Mouse (Mus musculus) lung, postnatal 0 days (tissue): ENCODE data around the gene Rnf149. TPM values are rescaled to one million over a fixed set of nuclear protein-coding genes. Genes with fewer than 3 reads are reported as not detected.

ENCODE experiments used
- ATAC-seq: fragments of 200-750 bp; cut with Nextera tagmentation; 2 replicates; pipeline ENCODE4 v1.8.0; 2017; ENCODE audit warnings: moderate library complexity
- DNase-seq: peaks from one replicate; pipeline ENCODE4 v3.0.0-alpha.2; 2016; ENCODE audit warnings: low spot score
- H3K27ac ChIP-seq: fragments of 300-500 bp; sonication (generic); 2 replicates; pipeline ENCODE4 v1.5.1; 2014; ENCODE audit warnings: antibody characterized with exemption, mild to moderate bottlenecking, low read length, mixed read lengths
- H3K27me3 ChIP-seq: fragments of 300-500 bp; sonication (generic); replicated peaks from 2 replicates; pipeline ENCODE4 v1.6.1; 2014; ENCODE audit warnings: low read length, mixed read lengths; ENCODE audit not compliant: insufficient read depth
- H3K36me3 ChIP-seq: fragments of 300-500 bp; sonication (generic); 2 replicates; pipeline ENCODE4 v1.6.1; 2014; ENCODE audit warnings: low read length, mixed read lengths; ENCODE audit not compliant: insufficient read depth
- H3K4me1 ChIP-seq: fragments of 300-500 bp; sonication (generic); 2 replicates; pipeline ENCODE4 v1.6.1; 2014; ENCODE audit warnings: antibody characterized with exemption, low read depth, low read length, mixed read lengths; ENCODE audit not compliant: insufficient read depth
- H3K4me2 ChIP-seq: fragments of 300-500 bp; sonication (generic); replicated peaks from 2 replicates; pipeline ENCODE4 v1.6.1; 2014; ENCODE audit warnings: low read depth, mild to moderate bottlenecking, low read length, moderate library complexity, mixed read lengths
- H3K4me3 ChIP-seq: fragments of 300-500 bp; sonication (generic); 2 replicates; pipeline ENCODE4 v1.5.1; 2014; ENCODE audit warnings: low read depth, low read length
- H3K9ac ChIP-seq: fragments of 300-500 bp; sonication (generic); replicated peaks from 2 replicates; pipeline ENCODE4 v1.6.1; 2014; ENCODE audit warnings: low read depth, mild to moderate bottlenecking
- H3K9me3 ChIP-seq: fragments of 300-500 bp; sonication (generic); 2 replicates; pipeline ENCODE4 v1.6.1; 2016; ENCODE audit warnings: low read length, mixed read lengths
- CTCF ChIP-seq: IDR thresholded peaks from 2 replicates; pipeline ENCODE4 v1.5.1; 2016; ENCODE audit warnings: antibody characterized with exemption, mild to moderate bottlenecking
- EP300 ChIP-seq: IDR thresholded peaks from 2 replicates; pipeline ENCODE4 v1.6.1; 2016; ENCODE audit warnings: antibody characterized with exemption, mild to moderate bottlenecking, control low read depth
- WGBS: fragments of 180-500 bp; shearing (Covaris S2); extraction: QIAGEN DNeasy Blood & Tissue Kit; methylation state at CpG from one replicate; pipeline ENCODE4 v1.1.7; 2014; 5-methylcytosine and 5-hydroxymethylcytosine counted together
- polyA plus RNA-seq: library from polyadenylated mRNA; unstranded; fragments of >200 nt; fragmentation: Nextera tagmentation; extraction: Ambion mirVana; gene quantifications from 2 replicates; pipeline ENCODE4 v1.2.1, GENCODE M21; 2015

Rnf149 gene
- polyA plus RNA-seq, 1 experiment from 2014 or later: 25.1 TPM

- H3K36me3 ChIP-seq: no peaks in the 10 kb centered on the region; the same call in 1 of the 2 replicates
Measured at GRCm38 (mm10) chr1:39568079-39568478, 9.1 kb downstream of the Rnf149 start.

GRCm38 (mm10) chr1:39564603-39565002 is 12.6 kb downstream of the Rnf149 start:
- 59% methylated on average over 3 of the region's 3 CpGs for WGBS
- peaks cover 3% of the 10 kb centered on the region; the same call in 1 of the 2 replicates for H3K36me3 ChIP-seq
- DNase-seq (no peak), ATAC-seq (no peak)
- H3K9me3 ChIP-seq: no peaks in the 10 kb centered on the region
- no peaks in the 10 kb centered on the region for H3K27me3 ChIP-seq
- TF ChIP-seq EP300: no peak
- no peak for TF ChIP-seq CTCF
- no peak overlapping the region for H3K4me2 ChIP-seq
- no peak overlapping the region for H3K27ac ChIP-seq
- H3K9ac ChIP-seq: no peak overlapping the region
- H3K4me1 ChIP-seq: no peaks in the 10 kb centered on the region
- H3K4me3 ChIP-seq: no peak overlapping the region

More at GRCm38 (mm10) chr1:39568079-39568478, 9.1 kb downstream of the Rnf149 start:
- Histone ChIP-seq H3K4me1 (no peaks in the 10 kb centered on the region), H3K27ac (no peak overlapping the region), H3K4me3 (no peak overlapping the region), H3K9me3 (no peaks in the 10 kb centered on the region), H3K4me2 (no peak overlapping the region), H3K9ac (no peak overlapping the region), H3K27me3 (no peaks in the 10 kb centered on the region)
- TF ChIP-seq CTCF: no peak
- TF ChIP-seq EP300: no peak
- DNase-seq (no peak), ATAC-seq (no peak)

GRCm38 (mm10) chr1:39563161-39563560 is 14.0 kb downstream of the Rnf149 start:
- DNase-seq (peak; percentile 32), ATAC-seq (peak; percentile 79)
- WGBS: 61% methylated on average over 7 of the region's 7 CpGs
- peaks cover 3% of the 10 kb centered on the region; the same call in 1 of the 2 replicates for H3K36me3 ChIP-seq
- no peak overlapping the region for H3K9ac ChIP-seq
- H3K4me3 ChIP-seq: no peak overlapping the region
- H3K4me2 ChIP-seq: no peak overlapping the region
- no peaks in the 10 kb centered on the region for H3K9me3 ChIP-seq
- TF ChIP-seq CTCF: no peak
- H3K4me1 ChIP-seq: no peaks in the 10 kb centered on the region
- no peak overlapping the region for H3K27ac ChIP-seq
- H3K27me3 ChIP-seq: no peaks in the 10 kb centered on the region

DNA sequence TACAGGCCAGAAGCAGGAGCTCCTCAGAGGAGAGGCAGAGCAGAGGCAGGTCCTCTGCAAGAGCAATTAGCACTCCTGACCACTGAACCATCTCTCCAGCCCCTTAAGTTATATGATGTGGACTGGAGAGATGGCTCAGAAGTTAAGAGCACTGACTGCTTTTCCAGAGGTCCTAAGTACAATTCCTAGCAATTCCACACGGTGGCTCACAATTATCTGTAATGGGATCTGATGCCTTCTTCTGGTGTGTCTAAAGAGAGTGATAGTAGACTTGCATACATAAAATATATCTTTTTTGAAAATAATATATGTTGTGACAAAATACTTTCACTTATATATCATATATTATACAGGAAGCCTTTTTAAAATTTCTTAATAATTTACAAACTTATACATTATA is 15.3 kb downstream of the Rnf149 start:
- Histone ChIP-seq H3K4me1 (no peaks in the 10 kb centered on the region), H3K4me2 (no peak overlapping the region), H3K27ac (no peak overlapping the region), H3K9ac (no peak overlapping the region), H3K27me3 (no peaks in the 10 kb centered on the region), H3K4me3 (no peak overlapping the region), H3K9me3 (no peaks in the 10 kb centered on the region), H3K36me3 (peaks cover 3% of the 10 kb centered on the region; the same call in 1 of the 2 replicates)
- TF ChIP-seq EP300 (no peak), CTCF (peak; percentile 32; the same call in 1 of the 2 replicates)
- ATAC-seq (no peak), DNase-seq (no peak)
- 41% methylated on average over 1 of the region's 1 CpGs for WGBS

DNA sequence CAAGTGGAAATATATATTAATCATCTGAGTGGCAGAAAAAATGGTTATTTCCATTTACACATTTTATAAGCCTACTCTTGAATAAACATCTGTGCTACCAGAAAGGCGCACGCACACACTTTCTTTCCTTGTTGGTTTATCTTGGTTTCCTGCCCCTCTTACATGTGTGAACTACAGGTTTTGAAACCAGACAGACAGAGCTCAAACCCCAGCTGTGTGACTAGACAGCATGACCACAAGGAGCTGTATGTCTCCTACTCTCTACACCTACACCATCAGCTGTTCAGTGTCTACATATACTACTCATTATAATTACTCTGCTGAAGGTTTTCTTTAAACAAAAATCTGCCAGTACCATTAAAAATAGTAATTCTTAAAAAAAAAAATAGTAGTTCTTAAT is 18.2 kb downstream of the Rnf149 start:
- Histone ChIP-seq H3K4me1 (no peaks in the 10 kb centered on the region), H3K36me3 (peaks cover 3% of the 10 kb centered on the region; the same call in 1 of the 2 replicates), H3K9me3 (no peaks in the 10 kb centered on the region), H3K9ac (no peak overlapping the region), H3K4me3 (no peak overlapping the region), H3K27me3 (no peaks in the 10 kb centered on the region), H3K27ac (no peak overlapping the region), H3K4me2 (no peak overlapping the region)
- TF ChIP-seq EP300 (no peak), CTCF (no peak)
- WGBS: 92% methylated on average over 2 of the region's 2 CpGs
- no peak for DNase-seq
- no peak for ATAC-seq

- peaks cover 3% of the 10 kb centered on the region; the same call in 1 of the 2 replicates for H3K36me3 ChIP-seq
- no peak overlapping the region for H3K9ac ChIP-seq
- H3K4me2 ChIP-seq: no peak overlapping the region
- H3K27ac ChIP-seq: no peak overlapping the region
- H3K4me1 ChIP-seq: no peaks in the 10 kb centered on the region
- TF ChIP-seq EP300 (no peak), CTCF (no peak)
- DNase-seq (no peak), ATAC-seq (no peak)
- no peaks in the 10 kb centered on the region for H3K9me3 ChIP-seq
- H3K4me3 ChIP-seq: no peak overlapping the region
- no peaks in the 10 kb centered on the region for H3K27me3 ChIP-seq
- WGBS: 73% methylated on average over 9 of the region's 9 CpGs
Measured at GRCm38 (mm10) chr1:39555556-39556415, 21.4 kb downstream of the Rnf149 start.
